Mouse (Mus musculus): ENCODE measurements at regions not wholly inside any gene's neighbourhood (a gene's known extent, or its start where the extent isn't known, plus 50 kb on each side); places are given as distances from the start of the nearest gene placed in this dataset.

DNA sequence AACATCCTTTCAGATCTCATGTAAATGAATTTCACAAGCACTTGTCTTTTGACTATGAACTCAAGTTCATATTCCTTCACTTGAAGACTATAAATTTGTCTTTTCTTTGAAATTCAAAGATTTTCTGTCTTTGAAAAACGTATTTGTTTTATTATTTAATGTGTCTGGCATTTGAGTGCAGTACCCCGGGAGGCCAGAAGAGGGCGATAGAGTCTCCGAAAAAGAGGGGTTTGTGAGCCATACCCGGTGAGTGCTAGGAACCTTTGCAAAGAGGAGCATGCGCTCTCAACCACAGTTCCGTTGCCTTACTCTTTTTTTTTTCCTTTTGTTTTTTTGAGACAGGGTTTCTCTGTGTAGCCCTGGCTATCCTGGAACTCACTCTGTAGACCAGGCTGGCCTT, 177.6 kb upstream of the Gjb5 start:
- ATAC-seq (replicated peaks; ENCODE audit: poor library complexity, severe bottlenecking): no peak

GRCm38 (mm10) chr4:127534411-127534810, 176.4 kb upstream of the Gjb5 start:
- ATAC-seq (replicated peaks; ENCODE audit: poor library complexity, severe bottlenecking): no peak

DNA sequence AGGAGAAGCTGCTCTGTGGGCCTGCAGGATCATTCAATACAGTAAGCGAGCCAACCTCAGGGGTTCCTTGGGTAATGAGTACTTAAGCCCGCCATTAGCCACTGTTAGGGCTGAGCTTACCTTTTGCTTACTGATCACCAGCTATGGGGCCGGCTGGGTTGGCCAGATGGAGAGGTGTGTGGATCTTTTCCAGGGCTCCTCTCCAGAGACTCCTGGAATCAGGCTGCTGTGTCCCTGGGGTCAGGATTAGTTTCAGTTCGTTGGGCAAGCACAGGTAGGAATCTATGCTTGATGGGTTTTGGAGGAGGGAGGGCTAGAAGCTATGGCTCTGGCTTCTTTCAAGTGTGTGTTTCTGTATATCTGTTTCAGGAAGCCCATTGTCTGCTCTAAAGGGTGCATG, 175.7 kb upstream of the Gjb5 start:
- no peak for ATAC-seq (replicated peaks; ENCODE audit: poor library complexity, severe bottlenecking)

- no peak for ATAC-seq (replicated peaks; ENCODE audit: poor library complexity, severe bottlenecking)
These were observed 172.8 kb upstream of the Gjb5 start for GRCm38 (mm10) chr4:127530779-127531178.

- no peak for ATAC-seq (replicated peaks; ENCODE audit: poor library complexity, severe bottlenecking)
These were observed 164.2 kb upstream of the Gjb5 start for GRCm38 (mm10) chr4:127522151-127522550.

GRCm38 (mm10) chr4:127517978-127518377, 160.0 kb upstream of the Gjb5 start:
- ATAC-seq (replicated peaks; ENCODE audit: poor library complexity, severe bottlenecking): no peak

GRCm38 (mm10) chr4:127517539-127517938, 159.6 kb upstream of the Gjb5 start:
- ATAC-seq (replicated peaks; ENCODE audit: poor library complexity, severe bottlenecking): no peak

DNA sequence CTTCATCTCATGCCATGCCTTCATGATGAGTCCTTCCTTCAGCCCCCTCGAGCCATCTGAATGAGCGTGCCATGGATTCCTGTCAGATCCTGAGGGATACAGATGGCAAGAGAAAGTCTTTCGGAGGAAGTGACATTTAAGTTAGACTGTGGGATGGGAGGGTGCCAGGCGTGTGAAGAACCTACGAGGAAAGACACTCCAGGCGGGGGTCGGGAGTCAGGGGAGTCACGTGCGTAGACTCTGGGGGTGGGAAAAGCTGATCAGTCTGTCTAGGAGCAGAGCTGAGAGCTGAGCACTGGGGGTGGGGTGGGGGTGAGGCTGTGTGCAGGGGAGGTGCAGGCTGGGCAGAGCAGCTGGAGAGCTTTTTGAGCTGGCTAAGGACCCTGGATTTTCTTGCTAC, 152.0 kb upstream of the Gjb5 start:
- ATAC-seq (replicated peaks; ENCODE audit: poor library complexity, severe bottlenecking): no peak

DNA sequence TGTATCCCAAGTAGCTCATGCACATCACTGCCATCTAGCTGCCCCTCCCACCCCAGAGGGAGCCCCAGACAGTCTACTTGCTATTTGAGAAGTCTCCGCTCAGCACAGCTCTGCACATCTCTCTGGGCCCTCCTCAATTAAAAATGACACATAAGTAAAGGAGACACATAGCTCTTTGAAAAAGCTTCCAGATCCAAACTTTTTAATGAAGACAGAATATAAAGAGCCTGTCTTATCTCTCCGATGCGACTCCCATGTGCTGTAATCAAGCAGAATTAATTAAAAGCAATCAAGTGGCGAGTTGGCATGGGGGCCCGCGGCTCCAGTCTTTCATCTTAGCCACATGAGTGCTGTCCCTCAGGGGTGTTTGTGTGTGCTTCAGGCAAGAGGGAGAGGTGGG, 144.6 kb upstream of the Gjb5 start:
- no peak for ATAC-seq (replicated peaks; ENCODE audit: poor library complexity, severe bottlenecking)

DNA sequence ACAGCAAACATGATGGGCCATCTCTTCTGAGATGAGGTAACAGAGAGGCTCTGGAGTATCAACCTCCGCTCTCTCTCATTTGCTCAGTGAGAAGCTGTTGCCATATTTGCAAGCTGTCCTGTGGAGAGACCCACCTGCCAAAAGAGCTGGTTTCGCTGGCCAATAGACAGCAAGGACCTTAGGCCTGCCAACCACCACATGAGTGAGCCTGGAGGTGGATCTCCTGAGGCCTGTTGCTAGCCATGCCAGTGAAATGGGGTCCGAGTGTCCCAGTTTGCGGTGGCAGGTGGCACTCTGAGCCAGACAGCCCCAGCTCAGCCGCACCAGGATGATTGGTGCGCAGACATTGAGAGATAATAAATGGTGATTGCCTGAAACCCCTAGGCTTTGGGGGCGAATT, 143.9 kb upstream of the Gjb5 start:
- no peak for ATAC-seq (replicated peaks; ENCODE audit: poor library complexity, severe bottlenecking)

GRCm38 (mm10) chr4:127487016-127487780, 129.2 kb upstream of the Gjb5 start:
- 0 out of 2 replicates have a peak, but pooled peaks have one; percentile 22 for ATAC-seq (replicated peaks; ENCODE audit: poor library complexity, severe bottlenecking)

DNA sequence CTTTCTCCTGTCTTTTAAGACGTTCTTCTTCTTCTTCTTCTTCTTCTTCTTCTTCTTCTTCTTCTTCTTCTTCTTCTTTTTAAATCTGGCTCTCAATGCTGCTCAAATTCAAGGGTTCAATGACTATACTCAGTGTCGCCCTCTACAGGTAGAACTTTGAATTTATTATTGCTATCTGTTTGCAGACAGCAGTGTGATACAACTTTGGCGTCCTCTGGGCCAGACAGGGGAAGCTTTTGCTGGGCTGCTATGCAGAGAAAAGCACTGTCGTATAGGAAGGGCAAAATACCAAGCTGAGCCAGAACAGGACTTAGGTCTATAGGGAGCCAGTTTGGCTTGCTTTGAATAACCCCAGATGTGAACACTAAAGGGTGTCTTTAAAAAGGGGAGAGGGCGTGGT, 127.3 kb upstream of the Gjb5 start:
- ATAC-seq (replicated peaks; ENCODE audit: poor library complexity, severe bottlenecking): no peak

DNA sequence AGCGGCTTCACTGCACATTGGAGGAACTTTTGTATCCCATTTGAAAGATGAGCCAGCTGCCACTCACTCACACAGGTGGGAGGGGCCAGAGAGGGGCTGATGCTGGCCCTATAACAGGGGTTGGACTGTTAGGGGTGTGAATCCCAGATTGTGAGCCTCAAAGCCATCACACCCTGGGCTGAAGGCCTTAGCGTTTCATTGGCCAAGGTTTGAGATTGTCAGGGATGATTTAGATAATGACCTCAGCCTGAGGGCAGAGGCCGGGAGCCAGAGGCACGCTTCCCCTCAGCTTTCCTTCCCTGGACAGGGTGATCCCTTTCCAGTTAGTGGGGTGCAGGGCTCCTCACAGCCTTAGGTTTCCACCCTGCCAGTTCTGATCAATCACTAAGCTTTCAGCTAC, 124.5 kb upstream of the Gjb5 start:
- no peak for ATAC-seq (replicated peaks; ENCODE audit: poor library complexity, severe bottlenecking)

DNA sequence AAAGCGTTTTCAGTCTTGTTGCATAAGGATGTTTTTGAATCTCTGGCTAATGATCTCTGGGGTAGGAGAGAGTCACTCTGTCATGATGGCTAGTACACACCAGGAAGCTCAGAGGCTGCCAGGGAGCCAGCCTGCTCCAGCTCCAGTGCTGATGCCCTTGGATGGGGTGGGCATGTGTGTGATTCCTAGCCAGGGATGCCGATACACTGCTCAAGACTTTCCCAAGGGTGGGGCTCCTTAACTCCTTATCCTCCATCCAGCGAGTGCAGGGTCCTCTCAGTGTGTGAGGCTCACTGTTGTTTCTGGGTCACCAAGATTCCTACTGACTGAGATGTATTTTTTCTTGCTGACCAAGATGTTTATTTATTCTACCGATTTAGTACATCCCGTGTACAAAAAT, 122.4 kb upstream of the Gjb5 start:
- ATAC-seq (replicated peaks; ENCODE audit: poor library complexity, severe bottlenecking): no peak

GRCm38 (mm10) chr4:127469877-127470276, 111.9 kb upstream of the Gjb5 start:
- ATAC-seq (replicated peaks; ENCODE audit: poor library complexity, severe bottlenecking): peak; percentile 99

- ATAC-seq (replicated peaks; ENCODE audit: poor library complexity, severe bottlenecking): no peak
These were observed 96.6 kb upstream of the Gjb5 start for GRCm38 (mm10) chr4:127454511-127455119.

GRCm38 (mm10) chr4:127452081-127452480, 94.1 kb upstream of the Gjb5 start:
- no peak for ATAC-seq (replicated peaks; ENCODE audit: poor library complexity, severe bottlenecking)

- no peak for ATAC-seq (replicated peaks; ENCODE audit: poor library complexity, severe bottlenecking)
These were observed 87.3 kb upstream of the Gjb5 start for GRCm38 (mm10) chr4:127445300-127445699.

- ATAC-seq (replicated peaks; ENCODE audit: poor library complexity, severe bottlenecking): no peak
These were observed 86.1 kb upstream of the Gjb5 start for GRCm38 (mm10) chr4:127444056-127444455.

DNA sequence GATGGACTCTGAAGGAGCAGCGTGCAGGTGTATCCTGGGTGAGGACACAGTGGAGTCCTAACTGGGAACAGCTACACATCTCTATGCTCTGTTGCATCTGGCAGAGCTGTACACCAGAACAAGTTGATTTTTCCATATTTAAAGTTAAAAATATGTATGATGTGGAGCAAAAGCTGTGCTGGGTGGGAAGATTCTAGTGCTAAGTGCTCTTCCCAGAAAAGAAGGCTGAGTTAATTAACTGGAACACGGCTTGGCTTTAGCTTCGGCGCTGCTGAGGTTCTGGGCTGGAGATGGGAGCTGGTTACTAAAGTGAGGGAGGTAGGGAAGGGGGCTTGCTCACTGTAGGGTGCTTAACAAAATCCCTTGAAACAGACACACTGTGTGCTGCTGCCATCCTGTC, 84.0 kb upstream of the Gjb5 start:
- no peak for ATAC-seq (replicated peaks; ENCODE audit: poor library complexity, severe bottlenecking)

GRCm38 (mm10) chr4:127440602-127441001, 82.6 kb upstream of the Gjb5 start:
- ATAC-seq (replicated peaks; ENCODE audit: poor library complexity, severe bottlenecking): no peak

DNA sequence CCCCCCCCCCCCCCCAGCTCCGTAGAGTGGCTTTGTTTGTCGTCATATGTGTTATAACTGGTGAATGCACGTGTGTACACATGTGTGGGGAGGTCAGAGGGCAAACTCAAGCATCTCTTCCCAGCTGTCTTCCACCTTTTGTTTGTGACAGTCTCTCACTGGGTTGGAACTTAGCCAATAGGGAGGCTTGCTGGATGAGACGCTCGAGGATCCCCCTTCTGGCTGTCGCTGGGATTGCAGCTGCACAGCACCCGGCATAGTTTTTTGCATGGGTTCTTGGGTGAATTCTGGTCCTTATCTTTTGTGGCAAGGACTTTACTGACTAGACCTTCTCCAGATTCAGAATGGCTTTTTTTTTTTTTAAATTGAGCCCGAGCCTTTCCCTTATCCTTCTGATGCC, 77.1 kb upstream of the Gjb5 start:
- peak; percentile 65 for ATAC-seq (replicated peaks; ENCODE audit: poor library complexity, severe bottlenecking)
